Mouse (Mus musculus) cerebral cortex, adult 2 months (tissue): ENCODE results near the gene Adamts17.

Experiments used
- WGBS: fragments of 180-500 bp; shearing (Covaris S2); methylation state at CpG from one replicate; pipeline ENCODE4 v1.1.7; 2018; 5-methylcytosine and 5-hydroxymethylcytosine counted together

The Adamts17 gene

DNA sequence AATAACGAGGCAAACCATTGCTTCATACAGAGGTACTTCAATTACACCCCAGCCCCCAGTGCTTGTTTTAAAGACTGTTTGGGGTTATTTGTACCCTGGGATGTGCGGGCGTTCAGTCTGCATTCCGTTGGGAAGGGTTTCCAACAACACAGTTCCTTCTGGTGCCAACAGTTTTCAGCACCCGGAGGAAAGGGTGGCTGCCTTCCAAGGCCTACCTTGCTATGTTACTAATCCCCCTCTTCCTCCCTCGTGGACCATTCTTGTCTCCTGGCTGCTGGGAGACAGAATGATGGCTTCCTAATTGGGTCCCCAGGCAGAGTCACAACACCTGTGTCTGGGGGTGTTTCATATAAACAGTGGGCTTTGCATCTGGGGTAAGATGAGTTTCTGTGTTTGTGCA lies 94.5 kb downstream of the Adamts17 start:
- 35% methylated on average over 6 of the region's 6 CpGs for WGBS

DNA sequence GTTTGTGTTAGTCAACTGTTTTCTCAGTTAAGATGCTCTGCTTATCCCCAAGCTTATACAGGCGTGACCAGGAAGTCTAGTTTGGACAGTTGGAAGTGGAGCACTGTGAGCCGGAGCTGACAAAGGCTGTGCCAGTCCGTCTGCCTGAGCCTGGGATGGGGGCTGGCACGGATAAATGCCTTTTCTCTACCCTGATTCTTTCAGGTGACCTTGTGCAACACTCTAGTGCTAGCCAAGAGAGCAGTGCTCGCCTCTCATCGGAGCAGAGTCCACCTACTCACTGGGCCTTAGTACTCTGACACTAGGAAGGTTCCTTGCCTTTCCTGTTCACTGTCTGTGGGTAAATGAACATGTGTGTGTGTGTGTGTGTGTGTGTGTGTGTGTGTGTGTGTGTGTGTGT lies 95.5 kb downstream of the Adamts17 start:
- WGBS, result 82% methylated on average over 6 of the region's 6 CpGs

DNA sequence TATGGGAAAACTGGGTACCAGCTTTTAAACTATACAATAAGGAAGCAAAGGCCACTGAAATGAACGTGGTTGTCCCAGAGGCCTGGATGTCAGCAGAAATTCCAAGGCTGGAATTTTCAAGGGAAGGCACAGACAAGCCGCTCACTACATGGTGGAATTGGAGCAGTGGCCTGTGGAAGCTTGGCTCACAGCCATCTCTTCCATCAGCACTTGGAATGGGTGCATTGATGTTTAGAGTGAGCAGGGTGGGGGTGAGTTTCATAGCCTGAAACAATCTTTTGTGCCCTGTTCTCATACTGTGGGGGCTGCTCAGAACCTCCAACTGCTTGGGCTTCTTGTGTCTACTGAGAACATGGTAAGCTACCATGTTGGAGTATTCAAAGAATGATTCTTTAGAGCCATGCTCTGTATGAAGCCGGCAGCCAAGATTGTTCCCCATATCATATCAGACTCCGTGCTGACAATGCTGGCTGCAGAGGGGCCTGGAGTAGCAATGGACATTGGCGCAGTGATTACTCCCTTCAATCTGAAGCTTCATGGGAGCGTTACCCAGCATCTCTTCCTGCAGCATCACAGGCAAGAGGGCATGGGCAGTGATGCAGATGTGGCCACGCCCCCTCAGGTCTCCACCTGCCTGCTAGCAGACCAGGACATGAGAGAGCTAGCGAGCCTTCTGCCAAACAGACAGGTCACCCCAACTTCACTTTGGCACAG lies 96.7 kb downstream of the Adamts17 start:
- 75% methylated on average over 8 of the region's 8 CpGs for WGBS

DNA sequence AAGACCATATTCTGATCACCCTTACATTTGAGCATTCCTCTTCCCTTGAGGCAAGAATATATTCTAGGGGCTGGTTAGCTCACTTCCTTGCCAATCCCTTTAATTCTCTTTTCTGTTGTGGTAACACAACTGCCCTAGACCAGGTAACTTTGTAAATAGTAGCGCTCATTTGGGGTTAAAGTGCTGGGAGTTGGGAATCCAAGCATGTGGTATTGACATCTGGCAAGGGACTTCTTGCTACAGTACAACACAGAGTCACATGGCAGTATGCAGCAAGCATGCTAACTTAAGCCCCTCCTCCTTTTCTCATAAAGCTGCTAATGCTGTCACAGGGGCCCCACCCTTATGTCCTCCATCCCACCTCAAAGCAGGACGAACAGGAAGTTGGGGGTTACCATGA lies 97.4 kb downstream of the Adamts17 start:
- WGBS, result 96% methylated on average over 2 of the region's 2 CpGs

DNA sequence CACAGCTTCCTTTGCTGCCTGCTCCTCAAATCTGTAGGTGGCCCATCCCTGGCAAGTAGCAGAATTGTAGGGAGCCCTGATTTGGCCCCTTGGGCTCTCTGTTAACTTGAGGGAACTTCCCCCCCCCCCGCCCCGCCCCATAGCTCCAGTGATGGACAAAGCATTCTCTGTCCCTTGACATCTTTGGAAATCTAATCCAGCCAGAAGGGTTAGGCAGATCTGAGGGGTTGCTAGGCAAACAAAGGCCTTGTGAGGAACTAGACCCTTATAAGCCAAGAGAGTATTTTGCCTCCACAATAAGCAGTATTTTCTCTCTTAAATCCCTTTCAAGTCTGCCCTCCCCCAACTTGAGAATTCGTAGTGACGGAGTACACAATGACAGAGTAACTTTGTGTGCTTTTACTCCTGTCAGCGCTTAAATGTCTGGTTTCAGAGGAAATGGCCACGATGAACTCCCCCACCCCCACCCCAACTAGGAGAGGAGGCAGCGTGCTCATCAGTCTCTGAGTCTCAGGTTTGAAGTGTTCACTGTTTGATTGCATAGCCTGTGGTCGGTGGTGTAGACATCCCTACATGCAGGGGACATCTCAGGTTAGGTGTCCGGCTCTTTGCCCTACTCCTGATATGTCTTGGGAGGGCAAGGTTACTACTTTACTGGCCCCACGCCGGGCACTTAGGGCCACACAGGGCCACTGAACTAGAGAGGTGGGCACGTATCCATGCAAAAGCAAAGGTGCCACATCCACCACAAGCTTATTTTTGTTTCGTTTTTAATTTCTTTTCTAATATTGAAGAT lies 99.7 kb downstream of the Adamts17 start:
- 77% methylated on average over 13 of the region's 13 CpGs for WGBS

DNA sequence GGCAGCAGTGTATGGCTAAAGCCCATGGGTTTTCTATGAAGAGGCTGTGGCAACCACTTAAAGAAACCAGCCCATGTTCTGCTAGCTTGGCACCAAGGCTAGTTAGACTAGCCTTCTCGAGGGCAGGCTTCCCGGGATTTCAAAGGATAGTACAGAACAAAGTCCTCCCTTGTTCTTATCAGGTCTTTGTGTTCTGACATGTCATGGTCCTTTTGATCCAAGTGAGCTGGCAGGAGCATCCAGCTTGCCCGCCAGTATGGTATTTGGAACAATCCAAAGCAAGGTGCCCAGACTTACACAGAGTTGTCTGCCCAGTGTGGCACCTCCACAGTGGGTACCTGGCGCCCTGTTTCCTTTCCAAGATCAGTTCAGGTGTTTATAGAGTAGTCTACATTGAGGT lies 101.2 kb downstream of the Adamts17 start:
- WGBS, result 84% methylated on average over 4 of the region's 4 CpGs

DNA sequence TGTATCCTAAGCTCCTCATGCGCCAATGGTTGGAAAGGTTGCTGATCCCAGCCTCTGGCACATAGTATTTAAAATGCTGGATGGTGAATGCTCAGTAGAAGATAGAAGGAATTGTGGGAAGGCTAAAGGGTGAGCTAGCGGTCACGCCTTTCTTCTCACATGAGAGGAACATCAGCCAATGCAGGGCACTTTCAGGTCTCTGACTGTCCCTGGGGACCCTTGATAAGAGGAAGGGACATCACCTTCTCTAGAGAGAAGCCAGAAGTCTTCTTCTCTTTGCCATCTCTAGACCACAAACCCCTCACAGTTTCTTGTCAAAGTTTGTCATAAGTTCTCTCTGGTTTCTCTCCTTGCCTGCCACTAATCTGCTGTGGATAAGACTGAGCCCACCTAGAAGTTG lies 109.5 kb downstream of the Adamts17 start:
- WGBS, result 96% methylated on average over 3 of the region's 3 CpGs

DNA sequence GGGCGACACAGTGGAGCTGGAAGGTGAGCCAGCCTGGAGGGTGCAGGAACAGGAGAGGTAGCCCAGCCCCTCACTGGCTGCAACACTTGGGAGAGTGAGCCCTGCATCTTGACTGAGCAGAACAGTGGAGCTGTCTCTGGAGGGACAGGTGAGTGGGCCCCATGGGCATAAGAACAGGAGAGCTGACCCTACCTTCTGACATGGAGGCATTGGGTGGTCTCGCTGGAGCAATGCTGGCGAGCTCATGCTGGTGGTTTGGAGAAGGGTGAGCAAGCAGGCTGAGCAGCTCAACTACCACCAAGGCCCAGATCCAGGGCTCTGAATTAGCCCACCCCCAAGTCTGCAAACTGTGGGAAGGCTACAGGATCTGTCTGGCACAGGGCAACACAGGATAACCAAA lies 113.4 kb downstream of the Adamts17 start:
- WGBS, result 98% methylated on average over 3 of the region's 3 CpGs

DNA sequence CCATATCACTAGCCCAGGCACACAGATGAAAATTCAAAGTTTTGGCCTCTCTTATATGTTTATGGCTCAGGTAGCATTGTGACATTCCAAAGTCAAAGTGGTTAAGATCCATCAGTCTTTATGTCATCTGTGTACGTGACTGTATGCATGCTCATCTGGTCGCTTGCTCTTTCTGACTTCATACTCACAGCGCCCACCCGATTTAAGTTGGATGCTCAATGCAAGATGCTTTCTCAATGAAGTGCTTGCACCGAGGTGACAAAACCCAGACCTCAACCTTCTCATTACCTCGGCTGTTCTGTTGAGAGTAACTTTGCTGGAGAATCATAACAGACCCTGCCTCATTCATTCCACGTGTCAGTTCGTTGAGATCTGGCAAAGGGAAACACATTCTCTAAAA lies 114.5 kb downstream of the Adamts17 start:
- WGBS, result 91% methylated on average over 8 of the region's 8 CpGs

DNA sequence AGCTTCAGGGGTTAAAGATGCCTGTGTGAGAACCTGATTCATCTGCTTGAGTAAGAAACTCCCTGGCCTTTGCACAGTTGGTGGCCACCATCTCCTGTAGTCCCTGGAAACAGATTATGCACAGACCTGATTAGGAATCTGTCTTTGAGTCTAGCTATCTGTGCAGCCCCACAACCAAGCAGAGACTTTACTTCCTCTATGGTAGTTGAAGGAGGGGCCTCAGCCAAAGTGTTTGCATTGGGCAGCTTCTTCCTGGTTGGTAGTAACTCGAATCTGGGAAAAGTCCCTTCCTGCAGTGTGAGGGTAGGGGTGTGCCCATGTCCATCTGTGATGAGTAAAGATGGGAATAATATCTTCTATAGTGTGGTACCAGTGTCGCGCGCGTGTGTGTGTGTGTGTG lies 115.2 kb downstream of the Adamts17 start:
- 82% methylated on average over 5 of the region's 5 CpGs for WGBS

DNA sequence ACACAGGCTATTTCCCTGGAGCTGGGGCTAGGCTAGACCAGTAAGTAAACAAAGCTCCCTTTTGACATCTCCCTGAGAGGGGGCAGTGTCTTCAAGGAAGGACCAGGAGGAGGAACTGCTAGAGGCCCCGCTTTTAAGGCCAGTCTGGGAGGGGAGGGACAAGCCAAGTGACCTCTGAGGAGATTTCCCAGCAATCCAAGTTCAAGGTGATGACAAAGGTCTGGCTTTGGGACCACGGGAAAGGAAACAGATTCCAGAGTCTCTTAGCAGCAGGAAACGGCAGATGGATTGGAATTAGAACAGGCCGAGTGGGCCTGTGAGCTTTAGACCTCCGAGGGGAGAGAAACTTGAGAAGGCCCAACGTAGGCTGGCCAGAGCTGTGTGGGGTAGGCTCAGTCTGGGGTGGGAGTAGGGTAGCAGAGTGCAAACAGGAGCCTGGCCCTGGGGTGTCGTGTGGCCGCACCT lies 116.0 kb downstream of the Adamts17 start:
- 72% methylated on average over 8 of the region's 8 CpGs for WGBS

DNA sequence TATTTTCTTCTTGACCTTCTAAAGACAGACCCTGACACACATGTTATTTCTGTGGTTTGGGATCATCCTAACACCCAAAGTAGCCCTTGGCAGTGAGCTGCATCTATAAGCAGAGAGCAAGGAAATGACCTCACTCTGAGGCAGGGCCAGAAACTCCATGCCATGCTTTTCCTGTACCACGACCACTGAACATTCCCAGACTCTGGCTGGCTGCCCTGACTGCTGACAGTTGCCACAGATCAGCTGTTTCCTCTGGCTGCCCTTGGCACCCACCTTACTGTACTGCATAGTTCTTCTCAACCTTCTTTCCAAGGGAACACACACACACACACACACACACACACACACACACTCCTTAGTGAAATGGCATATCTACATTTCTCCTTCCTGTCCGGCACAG lies 116.4 kb downstream of the Adamts17 start:
- 64% methylated on average over 2 of the region's 2 CpGs for WGBS

DNA sequence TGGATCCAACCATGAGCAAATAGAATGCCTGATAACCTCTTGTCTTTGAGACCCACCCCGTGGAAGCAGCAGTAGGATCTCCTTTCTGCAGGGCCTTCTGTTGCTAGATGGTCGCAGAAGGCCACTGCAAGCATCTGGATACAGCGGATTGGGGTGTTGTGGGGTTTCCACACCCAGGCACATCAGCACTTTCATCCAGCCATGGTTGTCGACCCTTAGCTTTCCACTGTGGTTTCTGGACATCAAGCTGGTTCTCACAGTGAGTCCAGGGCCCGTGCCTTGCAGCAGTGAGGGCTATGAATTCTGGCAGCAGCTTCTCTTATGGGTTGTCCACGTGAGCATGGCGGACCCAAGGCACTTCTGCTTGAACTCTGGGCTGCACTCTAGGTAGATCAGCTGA lies 118.2 kb downstream of the Adamts17 start:
- 98% methylated on average over 7 of the region's 7 CpGs for WGBS

DNA sequence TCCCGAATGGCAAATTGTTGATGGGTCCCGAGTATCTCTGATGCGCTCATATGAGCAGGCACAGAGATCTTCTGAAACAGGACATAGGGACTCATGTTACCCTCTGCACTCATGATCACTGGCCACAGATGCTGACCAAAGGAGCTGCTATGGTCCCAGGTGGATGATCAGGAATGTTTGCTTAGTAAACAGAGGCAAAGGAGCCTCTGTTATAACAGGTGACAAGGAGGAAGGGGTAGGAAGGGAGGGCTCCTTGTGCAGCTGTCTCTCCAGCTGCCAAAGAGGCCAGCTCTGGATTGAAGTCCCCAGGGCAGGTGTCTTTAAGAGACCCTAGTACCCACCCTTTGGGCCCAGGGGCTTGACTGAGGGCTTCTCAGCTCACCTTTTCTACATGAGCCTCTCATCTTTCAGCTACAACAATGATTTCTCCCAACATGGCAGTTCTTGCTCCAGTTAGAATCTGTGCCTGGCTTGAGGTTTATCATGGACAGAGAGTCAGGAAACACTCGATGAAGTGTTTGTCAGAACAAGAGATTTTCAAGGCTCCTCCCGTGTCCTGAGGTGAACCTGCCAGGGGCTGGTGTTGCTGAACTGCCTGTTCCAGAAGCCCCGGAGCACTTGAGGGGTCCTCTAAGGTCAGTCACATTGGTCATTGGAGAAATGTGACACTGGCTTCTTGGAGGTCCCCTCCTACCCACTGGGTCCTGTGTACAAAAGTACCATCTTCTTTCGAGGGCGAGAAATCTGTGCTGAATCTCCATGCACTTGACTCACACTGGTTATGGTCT lies 120.9 kb downstream of the Adamts17 start:
- WGBS, result 89% methylated on average over 8 of the region's 8 CpGs

DNA sequence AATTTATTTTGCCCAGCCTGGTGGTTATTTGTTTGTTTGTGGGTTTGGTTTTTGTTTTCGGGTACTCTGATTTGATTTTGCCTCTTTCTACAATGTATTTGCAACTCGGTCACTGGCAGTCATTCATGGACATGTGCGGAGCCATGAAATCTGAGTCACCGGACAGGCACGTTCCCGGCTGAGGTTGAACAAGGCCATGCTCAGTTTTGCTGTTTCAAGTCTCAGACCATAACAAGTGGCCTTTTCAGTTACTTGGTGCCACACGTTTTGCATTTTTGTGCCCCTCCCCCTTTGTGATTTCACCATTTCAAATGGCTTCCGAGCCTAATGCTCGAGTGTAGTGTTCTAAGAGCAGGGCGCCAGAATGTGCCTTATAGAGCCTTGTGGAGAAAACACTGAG lies 123.2 kb downstream of the Adamts17 start:
- 73% methylated on average over 10 of the region's 10 CpGs for WGBS

DNA sequence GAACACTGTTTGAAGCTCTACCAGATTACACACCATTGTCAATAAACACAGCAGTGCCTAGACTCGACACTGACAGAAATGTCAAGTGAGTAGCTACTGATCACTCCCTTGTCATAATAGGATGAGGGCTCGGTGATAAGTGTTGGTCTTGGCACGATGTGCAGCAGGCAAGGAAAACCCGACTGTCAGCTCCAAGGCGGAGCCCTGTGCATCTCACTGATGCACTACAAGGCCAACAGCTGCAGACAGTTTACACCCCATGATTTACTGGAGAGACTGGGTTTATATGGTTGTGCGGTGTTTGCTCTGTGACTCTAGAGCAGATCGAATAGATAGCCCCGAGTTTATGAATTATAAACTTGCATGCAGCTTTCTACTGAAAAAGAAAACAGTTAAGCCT lies 124.0 kb downstream of the Adamts17 start:
- WGBS, result 76% methylated on average over 8 of the region's 8 CpGs

DNA sequence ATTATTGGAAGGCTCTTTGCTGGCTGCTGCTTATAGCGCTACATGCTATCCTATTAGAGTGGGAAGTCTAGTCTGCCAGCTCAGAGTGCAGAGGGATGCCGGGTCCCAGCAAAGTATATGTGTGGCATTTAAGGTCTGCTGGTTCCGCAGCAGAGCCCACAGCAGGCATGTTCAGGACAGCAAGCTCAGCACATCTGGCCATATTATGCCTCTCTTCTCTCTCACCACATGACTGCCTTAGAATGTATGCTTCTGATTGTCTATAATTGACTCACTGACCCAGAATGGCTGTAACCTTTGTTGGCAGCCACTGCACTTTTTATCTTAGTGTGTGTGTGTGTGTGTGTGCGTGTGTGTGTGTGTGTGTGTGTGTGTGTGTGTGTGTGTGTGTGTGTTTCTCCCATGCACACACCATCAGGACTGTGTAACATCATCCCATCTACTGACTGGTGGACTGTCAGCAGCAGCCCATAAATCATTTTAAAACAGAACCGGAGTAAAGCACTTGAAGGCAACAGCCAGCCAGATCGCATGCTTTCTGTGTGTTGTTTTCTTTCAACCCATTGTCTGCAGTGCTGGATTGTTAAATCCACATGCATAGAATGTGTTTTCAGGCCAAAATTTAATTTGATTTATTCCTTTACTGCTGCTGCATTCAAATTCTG lies 127.1 kb downstream of the Adamts17 start:
- 74% methylated on average over 6 of the region's 6 CpGs for WGBS

DNA sequence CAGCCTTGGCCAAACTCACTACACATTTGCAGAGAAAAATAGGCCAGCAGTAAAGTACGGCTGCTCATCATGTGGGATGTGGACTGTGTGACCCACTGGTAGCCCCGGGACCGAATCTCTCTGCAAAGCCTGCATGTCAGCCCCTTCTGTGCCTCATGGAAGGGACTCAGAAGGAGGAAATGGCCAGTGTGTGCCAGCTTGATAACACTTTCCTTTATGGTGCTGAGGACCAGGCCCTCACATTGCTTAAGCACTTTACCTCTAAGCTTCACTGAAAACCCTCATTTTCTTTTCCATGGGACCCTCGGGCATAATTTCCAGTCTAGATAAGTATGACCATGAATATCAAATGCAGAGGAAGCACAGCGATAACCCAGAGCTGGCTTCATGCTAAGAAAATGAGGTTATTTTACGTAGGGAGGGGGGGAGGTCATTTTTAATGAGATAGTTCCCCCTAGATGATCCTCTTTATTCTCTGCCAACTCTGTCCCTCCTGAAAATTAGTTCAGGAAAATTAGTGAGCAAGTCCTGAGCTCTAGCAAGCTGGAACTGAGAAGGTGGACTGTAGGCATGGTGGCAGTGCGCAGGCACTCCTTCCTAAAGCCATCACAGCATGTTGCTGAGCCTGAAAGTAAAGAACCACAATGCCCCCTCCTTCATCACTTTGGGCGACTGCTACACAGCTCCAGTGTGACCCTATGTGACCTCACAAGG lies 127.8 kb downstream of the Adamts17 start:
- WGBS, result 76% methylated on average over 8 of the region's 8 CpGs

DNA sequence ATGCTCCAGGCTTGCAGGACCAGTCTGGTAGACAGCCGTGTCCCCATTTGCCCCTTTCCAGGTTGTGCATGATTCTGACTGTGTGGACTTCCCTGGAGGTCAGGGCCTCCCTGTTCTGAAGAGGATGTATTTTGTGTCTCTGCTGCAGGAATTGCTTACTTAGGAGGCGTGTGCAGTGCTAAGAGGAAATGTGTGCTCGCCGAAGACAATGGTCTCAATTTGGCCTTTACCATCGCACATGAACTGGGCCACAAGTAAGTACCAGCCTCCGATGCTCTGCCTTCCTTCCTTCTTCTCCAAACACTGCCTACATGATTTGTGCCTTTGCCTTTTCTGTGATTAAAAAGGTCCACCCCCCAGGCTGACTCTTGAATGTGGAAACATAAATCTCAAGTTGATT lies 129.1 kb downstream of the Adamts17 start:
- 78% methylated on average over 6 of the region's 6 CpGs for WGBS

DNA sequence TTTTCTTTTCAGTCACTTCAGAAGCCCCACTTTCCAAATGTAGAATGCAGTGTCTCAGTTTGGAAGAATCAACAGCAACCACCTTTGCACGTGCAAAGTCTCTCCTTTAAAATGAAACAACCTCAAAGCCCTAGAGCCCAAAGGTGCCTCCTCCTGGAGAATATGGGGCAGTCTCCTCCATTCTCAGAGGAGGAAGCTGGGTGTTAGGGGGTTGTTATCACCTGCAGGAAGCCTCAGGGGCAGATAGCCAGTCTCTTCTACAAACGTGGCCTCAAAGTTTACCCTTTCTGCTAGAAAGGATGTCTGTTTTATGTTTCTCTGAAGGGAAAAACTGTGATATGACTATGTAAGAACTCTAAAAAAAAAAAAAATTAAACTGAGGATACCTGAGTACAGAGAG lies 129.7 kb downstream of the Adamts17 start:
- WGBS, result 71% methylated on average over 2 of the region's 2 CpGs

DNA sequence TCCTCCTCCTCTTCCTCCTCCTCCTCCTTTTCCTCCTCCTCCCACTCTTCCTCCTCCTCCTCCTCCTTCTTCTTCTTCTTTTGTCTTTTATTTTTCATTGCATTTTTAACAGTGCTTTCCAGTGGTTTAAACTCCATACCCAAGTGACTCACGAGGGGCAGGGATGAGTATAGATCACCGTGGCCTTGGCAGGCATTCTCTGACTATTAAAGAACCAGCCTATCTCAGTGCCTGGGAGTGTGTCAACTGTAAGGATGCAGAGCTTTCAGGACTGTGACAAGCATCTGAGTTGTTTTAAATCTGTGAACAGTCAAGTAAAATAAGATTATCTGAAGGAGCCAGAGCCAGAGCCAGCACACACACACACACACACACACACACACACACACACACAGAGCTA lies 130.7 kb downstream of the Adamts17 start:
- WGBS, result 60% methylated on average over 2 of the region's 2 CpGs
